Mouse (Mus musculus) layer of hippocampus, postnatal 36 days (tissue): ENCODE measurements around the gene Vps13d. TPM values are rescaled to one million over a fixed set of nuclear protein-coding genes. Genes with fewer than 3 reads are reported as not detected.
A peak's percentile ranks its signal among the peaks of the same experiment; 100 is the strongest.
"Not testable (repeated sequence)": the region's sequence is repeated elsewhere in the genome, so short reads cannot be mapped to it uniquely, and the experiment has no call there.

Experiments
- DNase-seq, 2 experiments: peaks; one replicate each; pipeline ENCODE4 v3.0.0; 2022
- total RNA-seq, 2 experiments: library from RNA; stranded (reverse); gene quantifications; 2 replicates each; pipeline ENCODE4 v1.2.3; 2021

Gene Vps13d
- total RNA-seq, 2 experiments from 2014 or later: 66.2 to 71.8 TPM

DNA sequence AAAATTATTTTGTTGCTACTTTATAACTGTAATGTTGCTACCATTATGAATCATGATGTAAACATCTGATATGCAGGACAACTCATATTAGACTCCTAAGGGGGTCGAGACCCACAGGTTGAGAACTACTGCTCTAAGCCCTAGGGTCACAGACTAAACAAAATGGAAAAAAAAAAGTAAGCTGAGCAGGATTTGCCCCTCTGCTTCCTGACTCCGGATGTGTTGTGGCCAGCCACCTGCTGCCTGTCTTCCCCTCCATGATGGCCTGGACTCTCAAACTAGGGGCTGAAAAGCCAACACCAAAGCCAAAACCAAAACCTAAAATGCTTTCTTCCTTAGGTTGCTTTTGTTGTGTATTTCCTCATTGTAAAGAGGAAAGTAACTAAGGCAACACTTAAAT is 16.3 kb upstream of the Vps13d start:
- DNase-seq: no peak

DNA sequence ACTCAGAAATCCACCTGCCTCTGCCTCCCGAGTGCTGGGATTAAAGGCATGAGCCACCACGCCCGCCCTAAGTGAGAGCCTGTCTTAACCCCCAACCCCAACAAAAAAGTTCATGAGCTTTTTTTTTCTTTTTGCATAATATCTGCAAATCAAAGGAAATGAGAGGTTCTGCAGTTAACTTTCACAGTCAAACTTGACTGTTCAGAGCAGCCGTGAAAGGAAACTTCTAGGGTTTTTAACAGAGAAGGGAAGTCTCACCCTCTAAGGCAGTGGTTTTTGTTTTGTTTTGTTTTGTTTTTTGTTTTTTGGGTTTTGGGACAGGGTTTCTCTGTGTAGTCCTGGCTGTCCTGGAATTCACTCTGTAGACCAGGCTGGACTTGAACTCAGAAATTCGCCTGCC is 15.8 kb upstream of the Vps13d start:
- no peak for DNase-seq

DNA sequence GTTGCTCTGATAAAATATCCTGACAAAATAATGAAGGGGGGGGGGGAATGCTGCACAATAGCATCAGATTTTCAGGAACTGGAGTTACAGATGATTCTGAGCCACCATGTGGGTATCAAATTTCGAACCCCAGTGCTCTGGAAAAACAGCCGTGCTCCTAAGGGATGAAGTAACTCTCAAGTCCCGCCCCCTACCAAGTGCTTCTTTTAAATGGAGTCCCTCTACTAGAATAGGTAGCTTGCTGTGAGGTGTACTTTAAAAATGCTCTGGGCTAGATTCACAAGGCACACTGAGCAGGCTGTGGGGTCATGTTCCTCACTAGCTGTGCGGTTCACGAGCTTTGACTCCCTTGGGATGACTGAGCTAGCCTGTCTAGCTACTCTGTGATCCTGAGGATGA is 14.9 kb upstream of the Vps13d start:
- no peak for DNase-seq

DNA sequence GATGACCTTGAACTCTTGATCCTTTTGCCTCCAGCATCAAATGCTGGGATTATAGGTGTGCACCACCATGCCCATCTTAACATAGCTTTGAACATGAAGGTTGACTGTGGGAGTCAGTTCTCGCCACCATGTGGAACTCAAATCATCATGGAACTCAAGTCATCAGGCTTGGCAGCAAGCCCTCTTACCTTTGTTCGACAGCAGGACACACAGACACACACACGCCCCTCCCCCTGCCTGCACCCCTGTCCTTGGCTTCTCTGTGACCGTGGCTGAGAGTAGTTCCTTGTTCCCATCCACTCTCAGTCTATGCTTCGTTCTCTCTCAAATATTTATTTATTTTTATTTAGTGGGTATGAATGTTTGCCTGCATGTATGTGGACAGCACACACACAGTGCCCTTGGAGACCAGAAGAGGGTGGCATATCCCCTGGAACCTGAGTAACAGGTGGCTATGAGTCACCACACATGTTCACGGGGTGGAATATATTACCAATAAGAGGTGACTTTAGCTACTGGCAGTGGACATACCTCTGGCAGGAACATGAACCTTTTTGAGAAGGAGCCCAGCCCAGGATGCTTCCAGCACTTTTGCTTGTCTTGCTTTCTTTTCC is 14.4 kb upstream of the Vps13d start:
- no peak for DNase-seq

DNA sequence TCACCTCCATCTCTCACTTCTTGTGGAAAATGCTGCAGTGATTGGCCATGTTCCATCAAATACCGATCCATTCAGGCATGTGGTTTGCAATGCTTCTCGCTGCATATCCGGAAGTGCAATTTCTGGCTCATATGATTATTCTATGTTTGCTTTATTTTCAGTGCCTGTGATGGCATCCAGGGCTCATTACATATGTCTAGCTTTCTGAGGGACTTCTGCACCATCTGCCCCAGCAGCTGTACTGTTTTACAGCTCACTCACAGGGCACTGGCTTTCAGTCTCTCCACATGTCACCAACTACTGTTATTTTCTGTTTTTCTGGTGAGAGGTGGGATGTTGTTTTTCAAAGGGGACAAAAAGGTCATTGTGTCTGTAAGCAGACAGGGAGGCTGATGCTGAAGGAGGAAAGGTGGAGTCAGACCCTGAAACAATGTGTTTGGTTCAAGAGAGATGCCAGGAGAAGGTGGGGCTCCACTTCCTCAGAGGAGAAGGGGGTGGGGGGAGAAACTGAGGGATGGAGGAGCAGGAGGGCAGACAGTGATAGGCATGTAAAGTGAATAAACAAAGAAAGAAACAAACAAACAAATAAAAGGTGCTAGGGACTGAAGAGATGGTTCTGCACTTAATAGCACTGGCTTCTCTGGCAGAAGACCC is 13.0 kb upstream of the Vps13d start:
- DNase-seq: peak in 1 of 2 experiments; percentile 43

DNA sequence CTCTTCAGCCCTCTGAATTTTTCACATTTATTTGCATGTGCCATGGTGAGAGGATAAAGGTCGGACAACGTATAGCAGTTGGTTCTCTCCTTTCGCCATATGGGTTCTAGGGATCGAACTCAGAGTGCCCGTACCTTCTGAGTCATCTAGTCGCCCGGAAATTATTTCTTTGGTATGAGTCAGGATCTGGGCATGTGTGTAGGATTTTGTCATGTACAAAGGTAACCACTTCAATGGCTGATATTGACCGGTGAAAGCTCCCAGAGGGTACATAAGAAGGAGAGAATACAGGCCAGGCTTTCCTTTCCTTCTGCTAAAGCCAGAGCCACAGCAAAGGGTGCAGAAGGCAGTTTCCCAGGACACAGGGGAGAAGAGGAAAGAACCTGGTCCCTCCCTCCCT is 10.0 kb upstream of the Vps13d start:
- no peak for DNase-seq

DNA sequence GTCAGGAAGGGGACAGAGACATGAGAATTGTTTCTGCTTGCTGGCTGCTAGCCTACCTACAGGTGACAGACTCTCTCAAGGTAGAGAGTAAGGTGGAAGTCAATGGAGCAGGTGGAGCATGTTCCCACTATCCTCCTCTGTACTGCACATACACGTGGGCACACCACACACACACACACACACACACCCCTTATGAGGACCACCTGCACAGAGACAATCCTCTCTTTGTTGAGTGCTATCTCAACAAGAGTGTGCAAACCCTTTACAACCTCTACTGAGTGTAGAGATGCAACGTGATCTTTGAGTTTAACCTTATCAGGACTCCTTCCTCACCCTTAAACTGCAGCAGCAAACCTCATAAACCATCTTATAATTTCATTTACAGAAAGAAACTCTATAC is 8.5 kb upstream of the Vps13d start:
- no peak for DNase-seq

DNA sequence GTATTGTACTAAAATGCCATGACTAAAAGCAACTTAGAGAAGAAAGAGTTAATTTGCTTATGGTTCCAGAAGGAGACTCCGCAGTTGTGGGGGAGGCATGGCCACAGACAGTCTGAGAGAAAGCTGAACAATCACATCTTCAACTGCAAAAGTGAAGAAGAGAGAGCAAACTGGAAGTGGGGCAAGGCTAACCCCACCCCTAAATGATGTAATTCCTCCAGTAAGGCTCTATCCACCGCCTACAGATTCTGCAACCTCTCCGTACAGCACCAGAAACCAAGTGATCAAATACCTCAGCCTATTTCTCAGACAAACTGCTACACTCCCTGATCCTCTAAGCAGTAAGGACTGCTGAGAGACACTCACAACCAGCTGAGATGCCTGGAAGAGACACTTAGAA is 6.6 kb upstream of the Vps13d start:
- DNase-seq: no peak

DNA sequence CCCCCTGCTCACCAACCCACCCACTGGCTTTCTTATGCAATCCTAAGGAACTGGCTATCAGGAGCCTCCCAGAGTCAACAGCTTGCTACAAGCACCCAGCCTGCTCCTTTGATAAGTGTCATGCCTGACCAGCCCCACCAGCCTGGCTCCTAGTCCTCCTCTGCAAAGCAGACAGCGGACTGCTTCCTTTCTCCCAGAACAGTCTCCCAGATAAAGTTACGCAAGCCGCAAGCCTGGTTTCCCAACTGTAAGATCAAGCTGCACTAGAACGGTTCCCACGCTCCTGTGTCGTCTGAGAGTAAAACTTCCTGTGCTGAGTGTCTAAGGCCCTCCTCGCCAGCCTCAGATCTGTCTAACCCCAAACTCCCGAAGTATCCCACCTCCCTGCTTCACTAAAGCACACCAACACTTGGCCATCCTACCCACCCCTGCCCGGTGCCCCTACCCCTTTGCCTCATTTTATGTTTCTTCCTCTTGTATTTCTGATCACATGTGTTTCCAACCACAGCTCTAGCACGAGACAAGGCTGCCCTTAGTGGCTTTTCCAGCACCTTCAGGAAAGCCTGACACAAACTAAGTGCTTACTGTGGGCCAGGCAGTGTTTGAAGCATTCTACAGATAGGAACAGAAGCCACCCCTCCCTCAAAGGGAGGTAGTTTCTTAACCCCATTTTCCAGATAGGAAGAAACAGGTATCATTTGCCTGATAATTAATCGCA is 5.3 kb upstream of the Vps13d start:
- peak; percentile 49 to 54 for DNase-seq

DNA sequence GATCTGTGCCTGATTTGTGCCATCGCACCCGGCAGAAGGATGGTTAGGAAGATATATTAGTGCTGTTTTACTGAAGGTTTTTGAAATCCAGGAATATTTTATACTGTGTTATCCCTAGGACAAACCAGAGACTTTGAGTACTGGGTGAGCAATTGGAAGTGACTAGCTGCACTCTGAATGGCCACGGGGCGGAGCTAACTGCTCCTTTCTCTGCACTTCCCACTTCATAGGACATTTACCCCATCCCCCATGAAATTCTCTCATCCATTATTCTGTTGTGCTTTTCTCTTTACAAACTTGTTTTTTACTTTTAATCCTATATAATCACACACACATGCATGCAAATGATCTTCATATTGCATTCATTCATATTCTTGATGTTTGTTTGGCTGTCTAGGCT is 1.8 kb upstream of the Vps13d start:
- DNase-seq: no peak

DNA sequence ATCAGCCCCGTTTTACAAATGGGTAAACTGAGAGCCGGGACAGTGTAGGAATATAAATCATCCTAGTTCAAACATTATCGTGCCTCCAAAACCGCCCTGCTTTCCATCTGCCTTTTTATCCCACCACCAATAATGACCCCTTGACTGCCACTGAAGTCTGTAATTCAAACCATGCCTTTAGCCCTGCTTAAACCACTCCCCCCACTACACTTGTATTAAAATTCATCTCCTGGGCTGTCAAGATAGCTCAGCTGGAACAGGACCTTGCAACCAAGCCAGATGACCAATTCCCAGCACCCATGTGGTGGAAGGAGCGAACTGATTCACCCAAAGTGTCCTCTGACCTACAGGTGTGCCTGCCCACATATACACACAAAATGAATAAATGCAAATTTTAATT is 367 bp upstream of the Vps13d start:
- no peak for DNase-seq

DNA sequence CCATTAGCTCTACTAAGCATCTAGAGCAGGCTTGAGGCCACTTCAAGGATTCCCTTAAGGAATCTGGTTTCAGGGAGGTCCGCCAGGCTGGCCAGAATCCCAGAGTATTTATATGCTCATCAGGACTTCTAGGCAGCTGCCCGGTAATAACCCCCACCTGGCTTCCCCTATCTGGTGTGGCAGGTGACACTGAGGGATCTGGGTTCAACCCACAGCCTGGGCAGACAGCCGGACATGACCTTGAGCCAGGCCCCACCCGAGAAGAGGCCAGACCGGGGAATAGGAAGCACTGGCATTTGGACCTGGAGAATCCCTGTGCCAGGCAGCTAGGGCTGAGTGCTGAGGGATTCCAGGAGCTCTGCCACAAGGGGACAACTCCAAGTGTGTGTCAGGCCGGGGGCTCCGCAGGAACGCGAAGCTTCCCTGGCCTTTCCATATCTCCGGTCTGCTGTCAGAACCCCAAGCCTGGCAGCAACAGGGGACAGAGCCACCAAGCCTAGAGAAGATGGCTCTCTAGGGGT is 754 bp downstream of the Vps13d start:
- DNase-seq: no peak

DNA sequence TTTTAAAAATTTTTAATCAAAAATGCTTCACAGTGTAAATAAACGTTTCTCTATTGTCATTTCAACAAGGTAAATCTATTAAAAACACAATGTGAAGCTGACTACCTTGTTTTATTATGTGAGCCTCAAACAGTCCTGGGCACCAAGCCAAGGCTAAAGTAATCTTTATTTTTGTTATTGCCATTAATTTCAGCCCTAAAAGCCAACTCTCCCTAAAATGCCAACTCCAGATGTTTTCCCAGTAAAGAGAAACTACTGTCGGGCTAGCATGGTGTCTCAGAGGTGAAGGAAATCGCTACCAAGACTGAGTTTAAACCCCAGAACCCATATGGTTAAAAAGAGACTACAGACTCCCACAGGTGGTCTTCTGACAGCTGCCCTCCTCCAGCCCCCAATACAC is 1.4 kb downstream of the Vps13d start:
- no peak for DNase-seq

DNA sequence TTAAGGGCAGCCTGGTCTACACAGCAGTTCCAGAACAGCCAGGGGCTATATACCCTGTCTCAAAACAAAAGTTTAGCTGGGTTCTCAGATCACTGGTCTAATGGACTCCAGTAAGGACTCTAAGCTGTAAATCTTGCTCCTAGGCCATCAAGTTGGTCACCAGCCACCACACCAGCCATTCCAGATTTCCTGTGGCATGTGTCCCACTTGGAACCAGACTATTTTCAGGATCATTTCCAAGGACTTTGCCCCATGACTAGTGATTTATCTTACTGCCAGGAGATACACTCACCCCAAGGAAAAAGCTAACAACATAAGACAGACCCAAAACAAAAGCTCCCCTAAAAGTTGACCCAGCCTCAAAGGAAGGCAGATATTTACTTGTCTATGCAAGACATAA is 2.1 kb downstream of the Vps13d start:
- no peak for DNase-seq

DNA sequence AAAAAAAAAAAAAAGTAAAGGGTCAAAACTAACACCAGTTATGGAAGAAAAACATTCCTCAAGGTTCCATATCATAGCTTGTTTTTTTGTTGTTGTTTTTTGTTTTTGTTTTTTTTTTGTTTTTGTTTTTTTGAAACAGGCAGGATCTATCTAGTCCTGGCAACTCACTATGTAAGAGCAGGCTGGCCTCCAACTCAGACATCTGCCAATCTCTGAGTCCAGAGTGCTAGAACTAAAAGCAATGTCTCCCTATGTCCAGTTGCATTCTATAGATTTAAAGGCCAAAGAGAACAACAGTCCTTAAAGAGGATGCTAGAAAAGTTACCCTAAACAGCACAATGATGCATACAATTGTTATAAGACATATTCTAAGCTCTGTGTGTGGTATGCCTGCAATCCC is 6.2 kb downstream of the Vps13d start:
- DNase-seq: no peak

DNA sequence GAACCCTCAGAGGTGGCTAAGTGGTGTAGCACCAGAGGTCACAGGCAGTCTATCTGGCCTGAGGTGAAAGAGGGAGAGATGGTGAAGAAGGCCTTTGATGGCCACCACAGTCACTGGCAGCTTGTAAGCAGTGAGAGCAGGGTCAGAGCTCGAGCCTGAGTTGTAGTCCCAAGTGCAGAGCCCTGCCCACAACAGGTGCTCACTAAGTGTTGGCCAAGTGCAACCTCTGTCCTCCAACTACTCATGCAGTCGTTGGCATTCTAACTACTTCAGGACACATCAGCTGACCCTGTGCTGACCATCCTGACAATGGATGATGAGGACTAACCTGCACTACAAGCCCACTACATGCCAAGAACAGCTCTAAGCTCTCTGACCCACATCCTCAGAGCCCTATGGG is 7.2 kb downstream of the Vps13d start:
- no peak for DNase-seq

DNA sequence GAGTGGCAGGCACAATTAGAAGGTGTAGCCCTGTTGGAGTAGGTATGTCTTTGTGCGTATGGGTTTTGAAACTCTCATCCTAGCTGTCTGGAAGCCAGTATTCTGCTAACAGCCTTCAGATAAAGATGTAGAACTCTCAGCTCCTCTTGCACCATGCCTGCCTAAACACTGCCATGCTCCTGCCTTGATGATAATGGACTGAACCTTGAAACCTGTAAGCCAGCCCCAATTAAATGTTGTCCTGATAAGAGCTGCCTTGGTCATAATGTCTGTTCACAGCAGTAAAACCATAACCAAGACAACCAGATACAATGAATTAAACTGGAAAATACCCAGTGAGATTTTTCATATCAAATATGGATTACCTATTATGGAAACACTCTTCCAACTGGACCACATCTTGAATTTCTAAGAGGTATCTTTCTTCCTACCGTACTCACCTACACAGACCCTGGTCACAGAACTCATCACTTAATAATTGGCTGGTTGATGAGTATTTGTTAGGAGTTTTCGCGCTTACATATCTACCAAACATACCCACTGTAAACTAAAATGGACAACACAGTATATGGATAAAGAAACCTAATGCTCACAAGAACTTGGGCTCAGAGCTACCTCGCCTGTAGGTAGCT is 15.8 kb downstream of the Vps13d start:
- no peak for DNase-seq

DNA sequence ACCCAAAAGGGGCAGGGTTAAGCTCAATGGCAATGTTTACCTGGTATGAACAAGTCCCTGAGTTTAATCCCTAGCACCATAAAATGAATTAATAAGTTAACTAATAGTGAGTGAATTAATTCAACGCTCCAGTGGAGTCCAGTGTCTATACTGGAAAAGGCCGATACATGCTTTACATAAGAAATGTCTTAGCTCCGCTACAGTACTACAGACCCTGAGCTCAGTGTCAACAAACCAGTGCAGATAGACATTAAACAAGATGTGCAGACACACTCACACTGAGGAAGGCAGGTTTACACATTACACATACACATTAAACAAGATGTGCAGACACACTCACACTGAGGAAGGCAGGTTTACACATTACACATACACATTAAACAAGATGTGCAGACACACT is 29.3 kb downstream of the Vps13d start:
- not testable (repeated sequence) for DNase-seq

DNA sequence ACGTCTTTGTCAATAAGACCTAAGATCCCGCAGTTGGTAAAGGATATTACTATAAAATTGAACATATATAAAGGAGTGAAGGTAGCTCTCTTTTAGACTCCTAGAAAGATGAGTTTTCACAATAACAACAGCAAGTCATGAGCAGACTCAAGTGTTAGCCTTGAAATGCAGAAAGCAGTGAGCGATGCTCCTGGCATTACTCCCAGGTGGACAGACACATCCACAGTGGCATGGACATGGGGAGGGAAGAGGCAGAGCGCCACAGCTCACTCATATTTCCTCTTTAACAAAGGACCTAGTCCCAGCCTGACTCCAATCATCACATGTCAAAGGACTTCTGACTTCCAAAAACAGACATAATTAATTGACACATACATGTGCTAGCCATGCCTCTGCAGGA is 30.7 kb downstream of the Vps13d start:
- DNase-seq: no peak

DNA sequence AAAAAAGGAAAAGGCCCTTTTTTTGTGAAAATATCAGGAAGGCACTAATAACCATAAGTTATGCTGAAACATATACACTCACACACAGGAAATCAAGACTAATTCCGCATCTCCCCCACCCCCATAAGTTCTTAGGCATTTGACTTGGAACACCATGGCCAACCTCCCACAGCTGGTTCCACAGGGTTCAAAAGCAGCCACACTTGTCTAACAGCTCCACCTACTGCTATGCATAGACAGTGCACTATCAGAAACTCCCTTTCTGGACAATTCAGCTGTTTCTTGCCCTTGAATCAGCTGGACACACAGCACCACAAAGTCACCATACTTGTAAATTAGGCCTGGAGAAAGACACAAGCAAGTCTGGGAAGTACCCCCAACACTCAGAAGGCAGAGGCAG is 33.6 kb downstream of the Vps13d start:
- DNase-seq: no peak

DNA sequence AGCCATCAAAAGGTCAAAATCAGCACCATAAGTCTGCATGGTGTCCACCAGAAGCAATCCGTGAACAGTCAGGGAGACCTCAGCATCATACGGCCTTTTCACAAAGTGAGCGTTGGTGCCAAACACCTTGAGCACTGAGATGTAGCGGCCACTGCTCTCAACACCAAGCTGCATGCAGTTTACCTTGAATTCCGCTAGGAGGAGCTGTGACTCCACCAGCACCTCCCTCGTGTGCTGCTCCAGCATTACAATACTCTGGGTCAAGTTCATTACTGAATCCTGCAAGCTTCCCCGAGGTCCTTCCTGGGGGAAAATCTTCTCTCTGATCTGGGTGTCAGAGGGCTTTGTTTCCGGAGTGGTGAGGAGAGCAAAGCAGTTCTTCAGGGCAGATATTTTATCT is 38.8 kb downstream of the Vps13d start:
- DNase-seq: peak; percentile 38 to 49

DNA sequence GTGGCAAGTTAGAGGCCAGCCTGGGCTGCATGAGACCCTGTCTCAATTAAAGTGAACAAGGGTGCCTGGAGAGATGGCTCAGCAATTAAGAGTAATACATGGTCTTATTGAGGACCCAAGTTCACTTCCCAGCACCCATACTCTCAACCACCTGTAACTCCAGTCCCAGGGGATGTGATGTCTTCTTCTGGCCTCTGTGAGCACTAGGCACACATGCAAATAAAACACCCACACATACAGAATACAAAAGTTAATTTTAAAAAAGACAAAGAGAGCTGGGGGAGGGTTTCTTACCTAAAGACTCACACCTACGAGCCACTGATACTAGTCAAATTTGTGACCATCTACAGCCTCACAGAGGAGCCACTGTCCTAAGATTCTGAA is 43.7 kb downstream of the Vps13d start:
- no peak for DNase-seq

DNA sequence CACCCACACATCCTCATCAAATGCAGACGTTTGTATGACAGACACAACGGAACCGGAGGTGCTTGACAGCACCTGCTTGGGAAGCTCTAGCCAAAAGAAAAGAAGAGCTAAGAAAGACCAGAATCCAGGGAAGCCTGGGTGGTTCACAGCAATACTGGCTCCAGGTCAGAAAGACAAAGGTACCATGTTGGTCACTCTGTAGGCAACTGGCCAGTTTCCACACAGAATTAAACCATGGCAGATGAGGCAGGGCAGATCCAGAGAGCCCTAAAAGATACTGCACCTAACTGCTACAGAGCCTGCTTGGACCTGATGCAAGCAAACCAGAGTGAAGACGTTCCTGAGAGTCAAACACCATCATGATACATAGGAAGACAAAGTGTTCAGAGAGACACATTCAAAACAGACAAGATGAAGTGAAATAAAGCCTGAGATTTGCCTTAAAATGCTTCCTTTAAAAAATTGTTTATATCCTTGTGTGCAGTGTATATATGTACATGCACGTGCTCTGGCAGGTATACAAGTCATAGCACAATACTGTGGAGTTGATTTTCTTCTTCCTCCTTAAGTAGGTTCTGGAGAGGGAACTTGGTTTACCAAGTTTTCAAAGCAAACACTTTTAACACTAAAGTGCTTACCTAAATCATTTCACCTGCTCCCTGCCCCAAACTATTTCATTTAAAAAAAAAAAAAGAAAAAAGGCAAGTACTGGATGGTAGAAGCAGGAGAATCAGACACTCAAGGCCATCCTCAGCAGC is 44.3 kb downstream of the Vps13d start:
- DNase-seq: no peak
